Mouse (Mus musculus) embryonic fibroblast, embryonic 13.5 days (primary cell): Measurements from ENCODE around the gene Alg14.

Source experiments
- CTCF ChIP-seq: IDR thresholded peaks from 2 replicates; pipeline ENCODE4 v1.5.1; 2011; ENCODE audit warnings: mild to moderate bottlenecking, control low read depth, low read length, moderate library complexity, borderline replicate concordance; ENCODE audit not compliant: insufficient read depth
- POLR2A ChIP-seq: IDR thresholded peaks from 2 replicates; pipeline ENCODE4 v1.6.1; 2011; ENCODE audit warnings: low read depth, mild to moderate bottlenecking, control low read depth, low read length, moderate library complexity

DNA sequence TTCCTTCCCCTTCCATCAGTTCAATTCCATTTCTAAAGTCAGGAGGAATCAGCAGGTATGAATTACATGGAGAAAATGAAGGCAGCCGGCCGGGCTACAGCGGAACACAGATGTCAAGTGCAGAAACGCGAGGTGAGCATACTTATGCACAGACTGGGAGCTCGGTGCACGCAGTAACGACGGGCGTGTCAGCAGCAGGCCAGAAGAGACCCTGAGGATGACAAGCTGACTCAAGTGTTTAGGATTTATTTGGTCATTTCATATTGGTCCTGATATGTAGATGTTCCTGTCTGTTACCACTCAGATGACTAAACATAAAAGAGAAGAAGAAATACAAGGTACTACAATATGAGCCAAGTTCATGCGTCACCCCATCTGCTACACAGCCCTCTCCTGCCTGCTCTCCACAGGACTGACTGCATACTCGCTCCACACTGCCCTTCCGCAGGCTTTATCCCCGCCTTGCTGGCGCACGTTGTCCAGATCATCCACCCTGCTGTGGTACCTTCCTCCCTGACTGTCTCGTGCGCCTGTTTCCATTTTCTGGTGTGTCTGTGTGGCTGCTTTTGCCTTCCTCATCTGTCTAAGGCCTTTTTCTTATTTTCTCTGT lies 63.4 kb downstream of the Alg14 start:
- TF ChIP-seq CTCF (no peak), POLR2A (no peak)
